Mouse (Mus musculus) CH12.LX (cell line): Measurements from ENCODE around the gene Qsox1. TPM values are rescaled to one million over a fixed set of nuclear protein-coding genes. Genes with fewer than 3 reads are reported as not detected.

ENCODE experiments used
- DNase-seq: peaks from one replicate; pipeline ENCODE4 v3.0.0-alpha.2; 2013; ENCODE audit errors: extremely low read depth
- H3K27ac ChIP-seq: 2 replicates; pipeline ENCODE4 v1.5.1; 2012; ENCODE audit warnings: low read depth, mild to moderate bottlenecking, control low read depth, moderate library complexity; ENCODE audit not compliant: insufficient read depth
- H3K27me3 ChIP-seq: replicated peaks from 2 replicates; pipeline ENCODE3; 2012; ENCODE audit warnings: inconsistent platforms
- H3K36me3 ChIP-seq, 2 experiments: replicated peaks in 1 of 2; 2 replicates each; pipeline versions ENCODE3 to v1.6.1; 2012; ENCODE audit warnings: inconsistent platforms in 1 of 2, low read length in 1 of 2, mild to moderate bottlenecking in 1 of 2, mixed read lengths in 1 of 2, moderate library complexity in 1 of 2; ENCODE audit not compliant: control insufficient read depth in 1 of 2, insufficient read depth in 1 of 2
- H3K4me1 ChIP-seq, 2 experiments: 2 replicates each; pipeline ENCODE4 v1.6.1; 2012; ENCODE audit warnings: inconsistent platforms in 1 of 2, moderate library complexity in 1 of 2; ENCODE audit not compliant: insufficient read depth in 2 of 2, control insufficient read depth in 1 of 2
- H3K4me2 ChIP-seq: 2 replicates; pipeline ENCODE4 v1.6.1; 2012; ENCODE audit warnings: low read depth, mild to moderate bottlenecking, control low read depth; ENCODE audit not compliant: poor library complexity, insufficient read depth, severe bottlenecking
- H3K4me3 ChIP-seq, 3 experiments: fragments of 150-350 bp in 1 of 3; sonication (generic) in 1 of 3; replicated peaks in 1 of 3; 2 replicates each; pipeline versions ENCODE3 to v1.5.1; 2011 to 2012; ENCODE audit warnings: low read depth in 2 of 3, low read length in 2 of 3, mild to moderate bottlenecking in 2 of 3, moderate library complexity in 2 of 3, control low read depth in 1 of 3, improper control_type of control experiment in 1 of 3, inconsistent platforms in 1 of 3, mixed read lengths in 1 of 3; ENCODE audit not compliant: poor library complexity in 1 of 3
- H3K79me2 ChIP-seq: replicated peaks from 2 replicates; pipeline ENCODE4 v1.6.1; 2012; ENCODE audit warnings: mild to moderate bottlenecking, moderate library complexity; ENCODE audit not compliant: control insufficient read depth, poor library complexity, insufficient read depth, severe bottlenecking; ENCODE audit errors: extremely low read depth
- H3K9ac ChIP-seq: 2 replicates; pipeline ENCODE4 v1.6.1; 2012; ENCODE audit warnings: low read depth, mild to moderate bottlenecking, control low read depth, moderate library complexity; ENCODE audit not compliant: insufficient read depth
- H3K9me3 ChIP-seq: replicated peaks from 2 replicates; pipeline ENCODE3; 2012; ENCODE audit warnings: low read length, inconsistent platforms, mixed read lengths
- E2F4 ChIP-seq: IDR thresholded peaks from 2 replicates; pipeline ENCODE4 v1.6.1; 2011; ENCODE audit warnings: low read depth, low read length, improper control_type of control experiment; ENCODE audit not compliant: insufficient replicate concordance
- ETS1 ChIP-seq: conservative IDR thresholded peaks from 2 replicates; pipeline ENCODE4 v1.6.1; 2012; ENCODE audit warnings: low read depth, mild to moderate bottlenecking, inconsistent platforms, low read length, improper control_type of control experiment, moderate library complexity
- JUN ChIP-seq: IDR thresholded peaks from 2 replicates; pipeline ENCODE4 v1.6.1; 2011; ENCODE audit warnings: low read depth, mild to moderate bottlenecking, low read length, improper control_type of control experiment, moderate library complexity; ENCODE audit not compliant: insufficient read depth
- KAT2A ChIP-seq: IDR thresholded peaks from 2 replicates; pipeline ENCODE4 v1.6.1; 2012; ENCODE audit warnings: low read length, improper control_type of control experiment, inconsistent platforms; ENCODE audit not compliant: insufficient replicate concordance
- MAX ChIP-seq: IDR thresholded peaks from 2 replicates; pipeline ENCODE4 v1.6.1; 2011; ENCODE audit warnings: low read length, improper control_type of control experiment
- MXI1 ChIP-seq: IDR thresholded peaks from 2 replicates; pipeline ENCODE4 v1.6.1; 2011; ENCODE audit warnings: mild to moderate bottlenecking, low read depth, low read length, improper control_type of control experiment
- POLR2A ChIP-seq: IDR thresholded peaks from 2 replicates; pipeline ENCODE4 v1.6.1; 2011; ENCODE audit warnings: low read depth, mild to moderate bottlenecking, improper control_type of control experiment, low read length
- POLR2AphosphoS2 ChIP-seq: IDR thresholded peaks from 2 replicates; pipeline ENCODE4 v1.6.1; 2011; ENCODE audit warnings: low read depth, low read length, improper control_type of control experiment
- RAD21 ChIP-seq: IDR thresholded peaks from 2 replicates; pipeline ENCODE4 v1.6.1; 2011; ENCODE audit warnings: low read depth, mild to moderate bottlenecking, low read length, improper control_type of control experiment, moderate library complexity
- SMC3 ChIP-seq: IDR thresholded peaks from 2 replicates; pipeline ENCODE4 v1.6.1; 2011; ENCODE audit warnings: low read depth, low read length, improper control_type of control experiment
- TBP ChIP-seq: conservative IDR thresholded peaks from 2 replicates; pipeline ENCODE4 v1.6.1; 2011; ENCODE audit warnings: low read depth, low read length, improper control_type of control experiment
- UBTF ChIP-seq: IDR thresholded peaks from 2 replicates; pipeline ENCODE4 v1.6.1; 2012; ENCODE audit warnings: low read depth, mild to moderate bottlenecking, inconsistent platforms, low read length, improper control_type of control experiment, moderate library complexity
- ZC3H11A ChIP-seq: IDR thresholded peaks from 2 replicates; pipeline ENCODE4 v1.6.1; 2012; ENCODE audit warnings: low read depth, mild to moderate bottlenecking, inconsistent platforms, low read length, improper control_type of control experiment
- ZKSCAN1 ChIP-seq: IDR thresholded peaks from 2 replicates; pipeline ENCODE4 v1.6.1; 2012; ENCODE audit warnings: low read depth, inconsistent platforms, low read length, improper control_type of control experiment, borderline replicate concordance
- ZMIZ1 ChIP-seq: IDR thresholded peaks from 2 replicates; pipeline ENCODE4 v1.6.1; 2012; ENCODE audit warnings: low read depth, mild to moderate bottlenecking, inconsistent platforms, low read length, improper control_type of control experiment
- dilution Hi-C: fragments of 300-500 bp; cut with MboI; formaldehyde crosslinking; loops from 2 replicates; pipeline ENCODE4 v1.14.3; 2020; ENCODE audit warnings: low sequenced_read_pairs; ENCODE audit not compliant: extremely low pct_unique_long_range_greater_than_20kb, extremely low pct_ligation_motif_present
- in situ Hi-C: fragments of 300-500 bp; cut with MboI; formaldehyde crosslinking; loops from 3 replicates; pipeline ENCODE4 v1.14.3; 2019; ENCODE audit warnings: low sequenced_read_pairs, low pct_ligation_motif_present, low pct_unique_long_range_greater_than_20kb, mixed read lengths
- polyA plus RNA-seq: library from polyadenylated mRNA; unstranded; fragments of >175 nt; gene quantifications from 2 replicates; pipeline ENCODE4 v1.2.1, GENCODE M21; 2012; ENCODE audit warnings: low read depth; ENCODE audit not compliant: insufficient read length
- total RNA-seq, 2 experiments: library from RNA; depleted of rRNA; stranded (reverse); fragments of 300-350 nt in 1 of 2; fragments of >200 nt in 1 of 2; gene quantifications; 2 replicates each; pipeline ENCODE4 v1.2.3; 2012 to 2014

The Qsox1 gene
- total and polyA plus RNA-seq, 3 experiments, result 8.6 to 13.7 (median 11.6) TPM

- no peak overlapping the region for H3K4me3 ChIP-seq
- dilution Hi-C loops (no loop called here), in situ Hi-C loops (no loop called here)
- no peak overlapping the region for H3K4me2 ChIP-seq
- peaks cover 22 to 63% of the 10 kb centered on the region in 2 experiments for H3K36me3 ChIP-seq
- H3K27ac ChIP-seq, result no peak overlapping the region
- no peaks in the 10 kb centered on the region for H3K4me1 ChIP-seq
- H3K79me2 ChIP-seq, result no peaks in the 10 kb centered on the region
- no peaks in the 10 kb centered on the region for H3K27me3 ChIP-seq
- TF ChIP-seq KAT2A, result no peak
- TF ChIP-seq MAX, result no peak
- no peak for TF ChIP-seq JUN
- no peak for TF ChIP-seq E2F4
- TF ChIP-seq ZMIZ1, result no peak
- no peak for TF ChIP-seq RAD21
- TF ChIP-seq MXI1, result no peak
- no peak for TF ChIP-seq ZKSCAN1
- TF ChIP-seq UBTF, result no peak
- TF ChIP-seq POLR2AphosphoS2, result no peak
- TF ChIP-seq POLR2A, result no peak
- no peak for TF ChIP-seq TBP
- no peak for DNase-seq
- no peaks in the 10 kb centered on the region for H3K9me3 ChIP-seq
- H3K9ac ChIP-seq, result no peak overlapping the region
Measured at GRCm38 (mm10) chr1:155854926-155855702, 42.4 kb upstream of the Qsox1 start.

GRCm38 (mm10) chr1:155853009-155853408 lies 40.3 kb upstream of the Qsox1 start:
- H3K4me3 ChIP-seq, result no peak overlapping the region
- no peak for DNase-seq
- H3K4me1 ChIP-seq, result peaks cover 0 to 9% of the 10 kb centered on the region in 2 experiments; a peak in 2 of 4 replicates
- dilution Hi-C loops (no loop called here), in situ Hi-C loops (no loop called here)
- TF ChIP-seq ETS1, result no peak
- TF ChIP-seq TBP, result no peak
- no peak for TF ChIP-seq ZC3H11A
- TF ChIP-seq SMC3, result no peak
- TF ChIP-seq ZKSCAN1, result no peak
- peaks cover 20 to 59% of the 10 kb centered on the region in 2 experiments for H3K36me3 ChIP-seq
- no peak overlapping the region for H3K27ac ChIP-seq
- H3K79me2 ChIP-seq, result no peaks in the 10 kb centered on the region
- H3K9ac ChIP-seq, result no peak overlapping the region
- H3K27me3 ChIP-seq, result no peaks in the 10 kb centered on the region
- H3K9me3 ChIP-seq, result no peaks in the 10 kb centered on the region
- H3K4me2 ChIP-seq, result no peak overlapping the region
